Mouse (Mus musculus) kidney, adult 9 months (tissue): Measurements from ENCODE around the gene Olfr652.
A peak's percentile ranks its signal among the peaks of the same experiment; 100 is the strongest.

Source experiments
- DNase-seq: peaks from one replicate; pipeline ENCODE4 v3.0.0; 2022

Olfr652 gene

DNA sequence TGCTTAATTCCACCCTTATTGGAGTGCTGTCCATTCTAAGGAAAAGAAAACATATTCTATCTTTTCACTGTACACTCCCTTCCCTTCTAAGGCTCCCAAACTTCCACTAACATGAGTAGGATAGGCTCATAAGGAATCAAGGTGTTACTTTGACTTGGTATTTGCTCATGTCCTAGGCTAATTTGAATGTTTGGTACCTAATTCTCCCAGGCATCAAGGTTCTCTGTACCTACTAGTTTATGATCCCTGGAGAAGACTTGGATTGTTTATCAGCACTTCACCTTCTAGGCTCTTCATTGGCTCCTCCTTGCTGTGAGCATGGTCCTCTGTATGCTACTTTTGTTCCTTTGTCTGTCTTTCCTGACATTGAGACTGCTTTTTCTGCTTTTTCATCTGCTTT is at the start of gene Olfr652:
TSS of gene Olfr652 (plus strand) at position 301 of the 400 bp plus-strand sequence.
- DNase-seq, result no peak

DNA sequence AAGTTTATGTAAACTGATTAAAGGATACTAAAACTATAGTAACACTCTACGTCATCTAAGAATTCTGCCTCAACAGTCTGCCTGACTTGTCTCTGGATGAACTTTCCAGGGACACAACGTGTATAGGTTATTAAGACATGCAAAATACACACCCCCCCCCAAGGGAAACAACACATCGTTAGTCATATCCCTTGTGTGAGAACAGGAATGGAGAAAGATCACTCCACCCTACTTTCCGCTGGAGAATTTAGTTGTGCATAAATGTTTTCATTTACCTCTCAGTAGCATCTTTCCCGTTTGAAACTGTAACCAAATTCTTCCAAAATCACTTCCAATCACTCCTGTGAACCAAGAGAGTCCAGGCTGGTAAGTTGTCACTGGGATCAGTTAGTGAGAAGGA is 10.9 kb upstream of the Olfr652 start, which contains the start of gene Olfr651:
TSS of gene Olfr651 (plus strand) at position 301 of the 400 bp plus-strand sequence.
- no peak for DNase-seq

DNA sequence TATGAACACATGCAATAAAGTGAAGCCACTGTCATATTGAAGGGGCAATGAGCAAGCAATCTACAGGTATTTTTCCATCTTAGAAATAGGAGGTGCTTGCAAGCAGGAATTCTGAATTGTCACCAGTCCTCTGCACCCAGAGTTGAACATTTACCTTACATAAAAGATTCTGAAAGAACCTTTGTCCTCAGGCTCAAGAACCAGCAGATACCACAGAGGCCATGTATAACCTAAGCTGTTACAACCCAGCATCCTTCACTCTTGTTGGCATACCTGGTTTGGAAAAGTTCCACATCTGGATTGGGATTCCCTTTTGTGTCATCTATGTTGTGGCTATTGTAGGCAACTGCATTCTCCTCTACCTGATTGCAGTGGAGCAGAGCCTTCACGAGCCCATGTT is 8.0 kb upstream of the Olfr652 start:
- no peak for DNase-seq

DNA sequence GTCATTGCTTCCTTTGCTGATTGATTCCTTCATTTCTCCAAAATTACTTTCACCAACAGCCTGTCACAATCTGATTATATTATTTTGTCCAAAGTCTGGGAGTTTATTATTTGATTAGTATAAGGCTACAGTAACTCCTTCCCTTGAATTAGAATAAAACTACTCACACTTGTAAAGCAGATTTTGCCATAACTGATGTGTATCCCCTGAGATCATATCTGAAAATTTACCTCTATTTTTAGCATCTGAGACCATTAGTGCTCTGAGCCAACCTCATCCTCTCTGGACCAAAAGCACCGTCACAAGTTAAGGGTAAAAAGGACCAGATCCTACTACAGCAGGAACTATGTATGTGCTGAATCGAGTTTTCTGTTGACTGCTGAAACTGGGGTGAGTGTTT is 16.3 kb downstream of the Olfr652 start, which contains the start of gene Olfr653:
TSS of gene Olfr653 (plus strand) at position 301 of the 400 bp plus-strand sequence.
- DNase-seq, result no peak

DNA sequence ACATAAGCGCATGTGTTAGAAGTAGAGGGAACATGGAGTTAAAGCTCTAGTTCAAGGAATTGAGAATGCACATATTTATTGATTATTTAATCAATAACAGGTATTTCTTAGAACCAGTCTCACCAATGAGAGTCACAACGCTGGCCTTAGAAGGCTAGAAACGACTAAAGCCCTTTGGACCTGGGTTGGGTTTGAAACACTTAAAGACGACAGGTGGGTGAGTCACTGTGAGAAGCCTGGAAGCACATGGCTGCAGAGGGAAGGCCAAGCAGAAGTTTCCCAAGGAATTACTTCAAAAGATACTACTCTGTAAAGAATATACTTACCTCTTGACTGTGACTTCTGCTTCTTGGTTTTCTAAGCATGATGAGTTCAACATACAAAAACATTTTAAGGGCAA is 20.1 kb downstream of the Olfr652 start:
- no peak for DNase-seq

DNA sequence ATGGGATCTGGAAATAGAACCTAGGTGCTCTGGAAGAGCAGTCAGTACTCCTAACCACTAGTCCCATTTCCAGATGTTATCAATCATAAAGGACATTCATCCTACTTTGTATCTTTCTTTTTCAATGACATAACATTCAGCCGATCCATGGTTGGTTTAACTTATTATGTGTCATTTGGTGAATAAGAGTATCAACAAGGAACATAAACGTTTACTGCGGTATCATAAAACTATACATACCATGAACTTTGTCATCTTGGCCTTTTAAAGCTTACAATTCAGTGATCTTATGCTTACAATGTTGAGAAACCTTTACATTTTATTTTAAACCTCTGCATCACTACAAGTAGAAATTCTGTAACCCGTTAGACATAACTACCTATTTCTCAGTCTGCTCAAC is 20.7 kb downstream of the Olfr652 start:
- no peak for DNase-seq

DNA sequence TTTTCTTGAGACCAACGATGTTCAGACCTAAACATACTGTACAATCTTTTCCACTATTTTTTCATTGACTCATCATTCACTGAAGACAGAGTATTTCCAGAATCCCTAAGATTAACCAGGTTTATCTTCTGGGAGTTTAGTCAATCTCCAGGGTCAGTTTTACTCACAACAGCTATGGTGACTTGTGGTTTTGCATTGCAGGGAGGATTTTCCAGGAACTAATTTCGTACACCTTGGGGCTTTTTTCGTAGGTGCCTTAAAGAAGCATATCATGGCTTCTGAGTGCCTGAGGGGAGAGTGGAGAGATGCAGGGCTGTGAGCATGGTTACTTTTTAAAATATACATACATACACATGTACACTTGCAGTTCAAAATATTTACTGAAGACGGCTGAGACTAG is 26.0 kb downstream of the Olfr652 start, which contains the start of gene Olfr654:
TSS of gene Olfr654 (plus strand) at position 301 of the 400 bp plus-strand sequence.
- DNase-seq, result no peak

DNA sequence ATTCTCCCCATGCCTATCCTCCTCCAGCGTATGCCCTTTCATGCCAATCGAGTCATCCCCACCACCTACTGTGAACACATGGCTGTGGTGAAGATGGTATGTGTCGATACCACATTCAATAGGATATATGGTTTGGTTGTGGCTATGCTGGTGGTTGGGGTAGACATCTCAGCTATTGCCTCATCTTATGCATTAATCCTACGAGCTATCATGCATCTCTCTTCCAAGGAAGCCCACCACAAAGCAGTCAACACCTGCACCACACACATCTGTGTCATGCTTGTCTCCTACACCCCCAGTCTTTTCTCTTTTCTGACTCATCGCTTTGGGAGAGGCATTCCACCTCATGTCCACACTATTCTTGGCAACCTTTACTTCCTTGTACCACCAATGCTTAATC is 27.6 kb downstream of the Olfr652 start:
- no peak for DNase-seq

DNA sequence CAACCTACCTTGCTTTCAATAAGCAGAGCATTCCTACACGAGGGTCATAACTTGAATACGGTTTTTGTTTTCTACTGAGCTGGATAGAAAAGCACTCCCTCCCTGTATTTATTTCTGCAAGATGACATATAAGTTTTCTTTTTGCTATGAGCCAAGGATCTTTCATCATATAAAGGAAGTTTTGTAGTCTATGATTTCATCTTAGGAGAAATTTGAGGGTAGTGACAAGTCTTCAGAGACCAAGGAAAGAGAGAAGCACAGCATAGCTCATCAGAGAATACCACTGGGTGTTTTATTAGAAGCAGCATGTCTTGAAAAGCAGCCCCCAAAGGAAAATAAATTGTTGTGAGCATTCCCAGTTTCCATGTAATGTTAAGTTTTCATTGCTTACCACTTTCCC is 41.0 kb downstream of the Olfr652 start, which contains the start of gene Olfr655:
TSS of gene Olfr655 (minus strand) at position 101 of the 400 bp plus-strand sequence.
- DNase-seq, result no peak

DNA sequence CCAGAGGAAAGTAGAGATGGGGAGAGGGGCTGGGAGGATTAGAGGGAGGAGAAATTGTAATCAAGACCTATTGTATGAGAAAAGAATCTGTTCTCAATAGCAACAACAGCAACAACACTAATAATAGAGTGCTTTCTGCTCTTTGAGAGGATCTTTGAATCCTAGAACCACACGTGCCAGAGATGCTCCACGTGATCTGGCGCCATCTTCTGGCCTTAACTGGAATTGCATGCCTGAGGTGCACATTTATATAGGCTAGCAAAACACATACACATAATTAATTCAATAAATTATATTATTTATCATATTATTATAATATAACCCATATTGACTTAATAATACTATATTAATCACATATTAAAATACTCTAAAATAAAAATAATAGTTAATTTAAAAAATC is 42.5 kb downstream of the Olfr652 start:
- DNase-seq, result peak; percentile 50

DNA sequence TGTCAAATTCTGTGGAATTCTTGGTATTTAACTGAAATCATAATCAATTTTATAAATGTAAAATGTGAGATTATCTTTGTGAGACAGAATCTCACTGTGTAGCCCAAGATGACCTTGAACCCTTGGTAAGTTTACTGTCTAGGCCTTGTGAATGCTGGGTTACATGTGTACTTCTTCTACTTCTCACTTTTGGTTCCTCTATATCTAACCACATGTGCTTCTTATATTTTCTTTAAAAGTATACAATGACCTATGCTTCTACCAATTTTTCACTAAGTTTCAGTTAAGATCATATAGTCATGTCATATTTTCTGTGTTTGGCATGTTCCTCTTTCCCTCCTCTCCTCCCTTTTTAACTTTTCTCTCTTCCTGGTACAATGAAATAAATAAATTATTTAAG is 44.0 kb downstream of the Olfr652 start:
- no peak for DNase-seq

DNA sequence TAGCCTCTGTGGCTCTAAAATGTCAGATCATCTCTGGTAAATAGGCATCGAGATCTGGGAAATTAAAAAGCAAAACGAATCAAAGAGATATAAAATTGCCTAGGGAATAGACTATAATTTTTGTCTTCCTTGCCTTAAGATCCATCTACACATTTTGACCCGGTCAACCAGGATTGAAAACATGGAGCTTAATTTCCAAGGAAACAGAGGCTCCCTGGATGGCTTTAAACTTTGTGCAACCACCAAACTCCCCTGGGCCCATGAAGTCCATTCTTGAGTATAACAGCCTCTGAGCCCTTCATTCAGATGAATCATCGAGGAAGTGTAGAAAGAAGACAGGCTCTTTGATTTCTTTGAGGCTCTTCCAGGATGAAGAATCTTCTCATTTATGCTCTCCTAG is 53.0 kb downstream of the Olfr652 start, which contains the start of gene Olfr656:
TSS of gene Olfr656 (plus strand) at position 301 of the 400 bp plus-strand sequence.
- DNase-seq, result no peak
